Mouse (Mus musculus) erythroblast, embryonic 14.5 days (primary cell): ENCODE measurements at regions not wholly inside any gene's neighbourhood (a gene's known extent, or its start where the extent isn't known, plus 50 kb on each side); places are given as distances from the start of the nearest gene placed in this dataset.

Experiments
- GATA1 ChIP-seq: IDR thresholded peaks from 2 replicates; pipeline ENCODE4 v1.6.1; 2012; ENCODE audit warnings: low read length, inconsistent platforms, mixed read lengths
- TAL1 ChIP-seq: IDR thresholded peaks from 3 replicates; pipeline ENCODE4 v1.6.1; 2012; ENCODE audit warnings: low read length, inconsistent platforms, mixed read lengths

GRCm38 (mm10) chr16:29774949-29775348, 195.8 kb downstream of the Opa1 start:
- TF ChIP-seq GATA1 (no peak), TAL1 (no peak)
